Mouse (Mus musculus) mouse embryonic stem cell (cell line): ENCODE measurements around the gene Eif2ak2.

Source experiments
- in situ Hi-C, 2 experiments: fragments of 300-500 bp; cut with MboI; formaldehyde crosslinking; loops; 1 replicate in 1 of 2; 3 replicates in 1 of 2; pipeline ENCODE4 v1.14.3; 2019 to 2020; ENCODE audit warnings: low sequenced_read_pairs in 2 of 2, low pct_unique_long_range_greater_than_20kb in 1 of 2, mixed read lengths in 1 of 2; ENCODE audit not compliant: unreplicated experiment in 1 of 2

Gene Eif2ak2

GRCm38 (mm10) chr17:78842271-78842928 lies 40.0 kb downstream of the Eif2ak2 start:
- in situ Hi-C loops: no loop called here

GRCm38 (mm10) chr17:78836056-78836455 lies 46.3 kb downstream of the Eif2ak2 start:
- in situ Hi-C loops: no loop called here

GRCm38 (mm10) chr17:78834856-78835835 lies 47.2 kb downstream of the Eif2ak2 start, which contains the start of the genes Heatr5b and Gpatch11:
Heatr5b (minus strand) TSS chr17:78835364.
Gpatch11 (plus strand) TSS chr17:78835567.
- in situ Hi-C loops: no loop called here

GRCm38 (mm10) chr17:78824346-78824745 lies 58.0 kb downstream of the Eif2ak2 start:
- in situ Hi-C loops: no loop called here

GRCm38 (mm10) chr17:78809582-78809981 lies 72.8 kb downstream of the Eif2ak2 start:
- in situ Hi-C loops: no loop called here

GRCm38 (mm10) chr17:78809019-78809418 lies 73.4 kb downstream of the Eif2ak2 start:
- in situ Hi-C loops: no loop called here
